9 mouse cellular contexts compared by ENCODE assay signal in the genomic region with DNA sequence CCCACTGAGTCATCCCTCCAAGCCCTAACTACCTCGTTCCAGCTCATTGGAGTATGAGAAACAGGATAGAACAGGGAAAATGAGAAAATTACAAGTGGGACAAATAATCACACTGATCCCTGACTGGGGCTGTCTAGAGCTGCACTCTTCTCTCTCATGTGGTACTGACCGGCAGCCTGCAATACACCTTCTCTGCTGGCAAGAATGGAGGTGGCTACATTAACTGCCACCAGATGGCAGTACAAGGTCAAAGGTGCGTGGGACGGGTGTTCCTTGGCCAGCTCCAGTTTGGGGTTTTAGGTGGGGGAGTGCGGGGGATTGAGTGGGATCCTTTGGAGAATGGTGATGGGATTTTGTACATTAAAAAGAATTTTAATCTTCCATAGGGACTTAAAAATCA. TPM values are rescaled to one million over a fixed set of nuclear protein-coding genes. Genes with fewer than 3 reads are reported as not detected.
DNase-seq lines count a peak whose midpoint lies in the region; ATAC-seq and TF ChIP-seq lines count a peak whose summit lies in the region.
"Had no signal": no experiment of that assay in that cellular context is flagged by ENCODE, and none has a peak within 500 bp of the region (broad histone marks: within the 10 kb centered on the region; RNA-seq: fewer than 3 reads in every experiment).

No protein-coding gene starts in this region.

- H3K4me3 ChIP-seq in CH12.LX (replicated peaks in 1 of 3; ENCODE audit: low read depth in 2 of 3, low read length in 2 of 3, poor library complexity in 1 of 3) = no peak overlapping the region
- H3K4me3 ChIP-seq in heart, embryonic 12.5 days = no peak overlapping the region
- H3K4me3 ChIP-seq: heart, embryonic 13.5 days had no signal

- DNase-seq in CH12.LX (ENCODE audit: extremely low read depth) (peak; percentile 59), Patski (ENCODE audit: low read depth, low spot score) (no peak)
- peak; percentile 68 to 79 for DNase-seq in cerebellum, postnatal 25 days
- DNase-seq in kidney, postnatal 10 days = peak; percentile 74
- DNase-seq in spleen, postnatal 36 days (ENCODE audit: low spot score in 2 of 2) = peak; percentile 12 to 18
- no peak for DNase-seq in layer of hippocampus, postnatal 36 days

- peak overlapping the region; percentile 62; the same call in 1 of the 2 replicates for H3K4me2 ChIP-seq in CH12.LX (ENCODE audit: insufficient read depth, low read depth, poor library complexity, severe bottlenecking)
- no peak overlapping the region for H3K4me2 ChIP-seq in heart, embryonic 12.5 days
- H3K4me2 ChIP-seq: heart, embryonic 13.5 days had no signal

- no peak overlapping the region for H3K27ac ChIP-seq in CH12.LX (ENCODE audit: insufficient read depth, low read depth)
- H3K27ac ChIP-seq in heart, embryonic 12.5 days (ENCODE audit: poor library complexity, severe bottlenecking) = no peak overlapping the region
- H3K27ac ChIP-seq: heart, embryonic 13.5 days had no signal

- H3K27me3 ChIP-seq in CH12.LX (replicated peaks) (no peaks in the 10 kb centered on the region), Patski (no peaks in the 10 kb centered on the region)
- no peaks in the 10 kb centered on the region for H3K27me3 ChIP-seq in heart, embryonic 12.5 days (replicated peaks)
- H3K27me3 ChIP-seq: heart, embryonic 13.5 days had no signal

- POLR2A ChIA-PET in Patski (lab: Charles Lee) = no interaction called here

- dilution Hi-C loops in CH12.LX (cut with MboI; ENCODE audit: extremely low pct_ligation_motif_present, extremely low pct_unique_long_range_greater_than_20kb, low sequenced_read_pairs) = no loop called here

- CTCF ChIA-PET in Patski (lab: Charles Lee) = interaction anchor here (0.8 to 2.2 kb wide), 9 partner anchors 13 to 654 kb away, joined by 3 to 10 read pairs (median 4); no protein-coding TSS in a partner anchor

- no peak overlapping the region for H3K9ac ChIP-seq in CH12.LX (ENCODE audit: insufficient read depth, low read depth)
- no peak overlapping the region for H3K9ac ChIP-seq in heart, embryonic 12.5 days
- H3K9ac ChIP-seq: heart, embryonic 13.5 days had no signal

- TF ChIP-seq CTCF in CH12.LX (conservative IDR thresholded peaks at IDR 0.05 in 1 of 2, IDR thresholded peaks at IDR 0.05 in 1 of 2; ENCODE audit: low read depth in 2 of 2, low read length in 2 of 2) (peak; percentile 15 to 88; a peak in 2 of 4 replicates), Patski (IDR thresholded peaks at IDR 0.05) (peak; percentile 84)

- TF ChIP-seq RAD21 in CH12.LX (IDR thresholded peaks at IDR 0.05; ENCODE audit: low read depth, low read length) = peak; percentile 82

- 13% methylated on average over 5 of the region's 5 CpGs for WGBS in heart, embryonic 12.5 days

- in situ Hi-C loops in CH12.LX (cut with MboI; ENCODE audit: low pct_ligation_motif_present, low pct_unique_long_range_greater_than_20kb, low sequenced_read_pairs) = loop anchor here (25.0 kb wide), 1 partner anchor 337 kb away; no protein-coding TSS in a partner anchor
- in situ Hi-C loops in Patski (cut with MboI; ENCODE audit: low pct_unique_long_range_greater_than_20kb) = no loop called here

- 0 out of 4 replicates have a peak, but pooled peaks cover 0 to 3% of the 10 kb centered on the region in 2 experiments for H3K4me1 ChIP-seq in CH12.LX (ENCODE audit: control insufficient read depth in 1 of 2, insufficient read depth in 2 of 2)
- H3K4me1 ChIP-seq in heart, embryonic 12.5 days (replicated peaks) = no peaks in the 10 kb centered on the region; the same call in 1 of the 2 replicates
- H3K4me1 ChIP-seq: heart, embryonic 13.5 days had no signal

- H3K36me3 ChIP-seq in CH12.LX (replicated peaks in 1 of 2; ENCODE audit: control insufficient read depth in 1 of 2, insufficient read depth in 1 of 2, low read length in 1 of 2) = no peaks in the 10 kb centered on the region
- H3K36me3 ChIP-seq in heart, embryonic 12.5 days = no peaks in the 10 kb centered on the region
- H3K36me3 ChIP-seq: heart, embryonic 13.5 days had no signal

- no peak for TF ChIP-seq POLR2A in CH12.LX (IDR thresholded peaks at IDR 0.05; ENCODE audit: low read depth, low read length)

- no peaks in the 10 kb centered on the region for H3K79me2 ChIP-seq in CH12.LX (replicated peaks; ENCODE audit: control insufficient read depth, extremely low read depth, insufficient read depth, poor library complexity, severe bottlenecking)

- H3K9me3 ChIP-seq in CH12.LX (replicated peaks; ENCODE audit: low read length) = no peaks in the 10 kb centered on the region
- H3K9me3 ChIP-seq in heart, embryonic 12.5 days (replicated peaks) = no peaks in the 10 kb centered on the region
- H3K9me3 ChIP-seq: heart, embryonic 13.5 days had no signal

- peak; percentile 84 for ATAC-seq in Patski
- ATAC-seq in heart, embryonic 12.5 days (ENCODE audit: insufficient number of reproducible peaks, low FRiP score) = 0 out of 2 replicates have a peak, but pooled peaks have one; percentile 45
- ATAC-seq in megakaryocyte progenitor cell, adult 5-6 weeks (replicated peaks; ENCODE audit: poor library complexity) = peak; percentile 98

- TF ChIP-seq EP300 in CH12.LX (IDR thresholded peaks at IDR 0.05; ENCODE audit: low read length) = no peak

TF ChIP-seq in CH12.LX, 34 proteins besides CTCF, POLR2A, EP300 and RAD21:
- TF ChIP-seq GABPA (IDR thresholded peaks at IDR 0.05; ENCODE audit: insufficient replicate concordance, low read depth, low read length) (no peak), ZC3H11A (IDR thresholded peaks at IDR 0.05; ENCODE audit: low read depth, low read length) (peak; percentile 27; the same call in 1 of the 2 replicates), MXI1 (IDR thresholded peaks at IDR 0.05; ENCODE audit: low read depth, low read length) (0 out of 2 replicates have a peak, but pooled peaks have one; percentile 22), SMC3 (IDR thresholded peaks at IDR 0.05; ENCODE audit: low read depth, low read length) (peak; percentile 81)

RNA-seq across cellular contexts. Expression of gene Thnsl2, which starts 5.3 kb away (rescaled TPM):
- total RNA-seq in CH12.LX (2012; rRNA removed) (not detected in 2 replicates), CH12.LX (2014; rRNA removed) (not detected in 2 replicates)
- polyA plus RNA-seq in CH12.LX (2012; ENCODE audit: insufficient read length, low read depth) (not detected in 2 replicates), Patski (2021) (0.08 TPM)
- polyA plus RNA-seq in heart, embryonic 12.5 days (2016; fragmentation: Nextera tagmentation; extraction: Ambion mirVana) = 2.6 and 4.2 TPM in 2 replicates
- total RNA-seq in megakaryocyte progenitor cell, adult 5-6 weeks (2015) = 0.98 and 1.2 TPM in 2 replicates
- total RNA-seq in megakaryocyte progenitor cell, adult 5-6 weeks (2017) = 0.47 and 1.3 TPM in 2 replicates
- total RNA-seq in layer of hippocampus, postnatal 36 days (2021) = 1 to 10 TPM; 3.1 to 3.7 TPM

RNA-seq across cellular contexts. Expression of gene Fabp1, which starts 50.1 kb away (rescaled TPM):
- total RNA-seq in CH12.LX (2012; rRNA removed) (not detected in 2 replicates), CH12.LX (2014; rRNA removed) (not detected in 2 replicates)
- polyA plus RNA-seq in CH12.LX (2012; ENCODE audit: insufficient read length, low read depth) (not detected in 2 replicates), Patski (2021) (not detected)
- 0.50 and 1.0 TPM in 2 replicates for polyA plus RNA-seq in heart, embryonic 12.5 days (2016; fragmentation: Nextera tagmentation; extraction: Ambion mirVana)
- not detected in 2 replicates for total RNA-seq in megakaryocyte progenitor cell, adult 5-6 weeks (2015)
- total RNA-seq in megakaryocyte progenitor cell, adult 5-6 weeks (2017) = not detected in 2 replicates
- not detected for total RNA-seq in layer of hippocampus, postnatal 36 days (2021)

Comparison
In these comparisons a context has a peak if more than half of its experiments do, and no peak if none do; other contexts are left out.
1. DNase-seq: peak in CH12.LX (single experiment), cerebellum, postnatal 25 days (2 of 2), kidney, postnatal 10 days (single experiment) and spleen, postnatal 36 days (2 of 2); none in Patski (single experiment) and layer of hippocampus, postnatal 36 days (0 of 2).
2. ATAC-seq: peak in every context shown above with its lines; median percentile 98 in megakaryocyte progenitor cell, adult 5-6 weeks; 84 in Patski; 45 in heart, embryonic 12.5 days.